Mouse (Mus musculus) liver, adult (tissue): Measurements from ENCODE around the gene Mtfp1.
A peak's percentile ranks its signal among the peaks of the same experiment; 100 is the strongest.

Experiments
- GATA4 ChIP-seq: IDR thresholded peaks from 2 replicates; pipeline ENCODE4 v1.6.1; 2014; ENCODE audit warnings: mild to moderate bottlenecking, low read length; ENCODE audit not compliant: insufficient replicate concordance

Mtfp1 gene

GRCm38 (mm10) chr11:4097091-4097621, 1.9 kb upstream of the Mtfp1 start:
- TF ChIP-seq GATA4, result no peak

GRCm38 (mm10) chr11:4096054-4096984, 1.1 kb upstream of the Mtfp1 start:
- TF ChIP-seq GATA4, result peak; percentile 32; the same call in 1 of the 2 replicates

GRCm38 (mm10) chr11:4094378-4095170, 671 bp downstream of the Mtfp1 start:
- TF ChIP-seq GATA4, result no peak; the same call in 1 of the 2 replicates

- peak; percentile 69; the same call in 1 of the 2 replicates for TF ChIP-seq GATA4
Measured at GRCm38 (mm10) chr11:4093459-4094377, 1.5 kb downstream of the Mtfp1 start.

- TF ChIP-seq GATA4, result no peak
Measured at GRCm38 (mm10) chr11:4087267-4087666, 8.0 kb downstream of the Mtfp1 start.

GRCm38 (mm10) chr11:4086246-4086645, 9.0 kb downstream of the Mtfp1 start:
- no peak for TF ChIP-seq GATA4

- TF ChIP-seq GATA4, result no peak
Measured at GRCm38 (mm10) chr11:4083316-4084078, 11.7 kb downstream of the Mtfp1 start.

GRCm38 (mm10) chr11:4080219-4080618, 15.0 kb downstream of the Mtfp1 start:
- TF ChIP-seq GATA4, result no peak

- no peak for TF ChIP-seq GATA4
Measured at GRCm38 (mm10) chr11:4078267-4078933, 16.8 kb downstream of the Mtfp1 start.

GRCm38 (mm10) chr11:4076633-4077032, 18.6 kb downstream of the Mtfp1 start:
- no peak for TF ChIP-seq GATA4

GRCm38 (mm10) chr11:4069664-4070063, 25.6 kb downstream of the Mtfp1 start:
- no peak for TF ChIP-seq GATA4

GRCm38 (mm10) chr11:4064627-4065122, 30.6 kb downstream of the Mtfp1 start, which contains the start of gene Sec14l3:
Gene Sec14l3, plus strand, starts transcription at chr11:4064841.
- no peak for TF ChIP-seq GATA4

- TF ChIP-seq GATA4, result no peak
Measured at GRCm38 (mm10) chr11:4062981-4063380, 32.3 kb downstream of the Mtfp1 start.

- no peak for TF ChIP-seq GATA4
Measured at GRCm38 (mm10) chr11:4062523-4062922, 32.7 kb downstream of the Mtfp1 start.
